Mouse (Mus musculus): ENCODE results near the gene 9530053A07Rik. TPM values are rescaled to one million over a fixed set of nuclear protein-coding genes. Genes with fewer than 3 reads are reported as not detected.

Gene 9530053A07Rik
- polyA plus RNA-seq, 1 experiment from 2014 or later, result 0.04 TPM

DNA sequence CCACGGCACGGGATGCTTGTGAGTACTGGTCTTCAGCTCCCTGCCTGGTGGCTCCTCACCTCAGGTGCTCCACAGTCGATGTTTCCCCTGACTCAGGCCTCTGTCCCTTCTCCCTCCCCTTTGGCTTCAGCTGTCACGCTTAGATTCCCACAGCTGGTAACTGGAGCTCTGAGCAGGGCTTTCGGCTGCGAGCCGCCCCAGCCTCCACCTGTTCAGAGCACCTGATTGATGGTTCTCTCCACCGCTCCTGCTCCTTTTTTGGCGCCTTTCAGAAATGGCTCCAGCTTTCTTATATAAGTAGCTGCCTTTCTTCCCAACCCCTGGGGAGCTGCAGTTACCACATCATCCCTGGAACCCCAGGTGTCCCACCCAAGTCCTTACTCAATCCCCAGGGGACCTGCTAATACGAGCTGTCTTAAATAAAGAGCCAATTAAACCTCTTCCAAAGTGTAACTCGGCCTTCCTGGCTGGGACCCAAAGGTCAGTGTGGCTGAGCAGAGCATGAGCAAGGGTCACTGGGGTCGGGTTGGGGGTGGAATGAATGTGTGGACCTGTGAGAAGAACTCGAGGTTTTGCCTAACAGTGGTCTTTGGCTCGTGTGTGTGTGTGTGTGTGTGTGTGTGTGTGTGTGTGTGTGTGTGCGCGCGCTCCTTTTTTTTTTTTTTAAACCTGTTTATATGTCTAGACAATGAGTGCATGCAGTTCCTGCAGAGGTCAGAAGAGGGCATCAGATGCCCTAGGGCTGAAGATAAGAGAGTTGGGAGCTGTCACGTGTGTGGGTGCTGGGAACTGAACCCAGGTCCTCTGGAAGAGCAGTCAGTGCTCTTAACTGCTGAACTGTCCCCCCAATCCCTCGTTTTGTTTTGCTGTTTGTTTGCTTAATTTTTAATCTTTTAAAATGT, 74.2 kb downstream of the 9530053A07Rik start:
- no peak overlapping the region for H3K4me3 ChIP-seq (replicated peaks; ENCODE audit: low read depth, low read length)
- 70% methylated on average over 19 of the region's 19 CpGs for WGBS
- H3K27ac ChIP-seq (replicated peaks; ENCODE audit: low read depth, low read length), result no peak overlapping the region
- H3K4me1 ChIP-seq (ENCODE audit: control insufficient read depth, insufficient read depth, low read length), result no peaks in the 10 kb centered on the region
- H3K36me3 ChIP-seq (ENCODE audit: control insufficient read depth, insufficient read depth, low read length), result peaks cover 2% of the 10 kb centered on the region
- ATAC-seq (ENCODE audit: low FRiP score, low TSS enrichment) (no peak), DNase-seq (no peak)
- no peaks in the 10 kb centered on the region for H3K9me3 ChIP-seq (ENCODE audit: control insufficient read depth, low read length)
- H3K9ac ChIP-seq (replicated peaks; ENCODE audit: low read length), result no peak overlapping the region
- no peak overlapping the region for H3K4me2 ChIP-seq (ENCODE audit: low read length)
- no peaks in the 10 kb centered on the region for H3K27me3 ChIP-seq (ENCODE audit: control insufficient read depth, insufficient read depth, low read length)

- no peak overlapping the region for H3K4me3 ChIP-seq (replicated peaks; ENCODE audit: low read depth, low read length)
- H3K27ac ChIP-seq (replicated peaks; ENCODE audit: low read depth, low read length), result no peak overlapping the region
- H3K4me2 ChIP-seq (ENCODE audit: low read length), result no peak overlapping the region
- ATAC-seq (ENCODE audit: low FRiP score, low TSS enrichment), result no peak
- H3K9me3 ChIP-seq (ENCODE audit: control insufficient read depth, low read length), result no peaks in the 10 kb centered on the region
- no peaks in the 10 kb centered on the region for H3K27me3 ChIP-seq (ENCODE audit: control insufficient read depth, insufficient read depth, low read length)
- H3K9ac ChIP-seq (replicated peaks; ENCODE audit: low read length), result no peak overlapping the region
- WGBS, result 80% methylated on average over 4 of the region's 4 CpGs
- H3K36me3 ChIP-seq (ENCODE audit: control insufficient read depth, insufficient read depth, low read length), result no peaks in the 10 kb centered on the region
- H3K4me1 ChIP-seq (ENCODE audit: control insufficient read depth, insufficient read depth, low read length), result no peaks in the 10 kb centered on the region
- no peak for DNase-seq
Observed at GRCm38 (mm10) chr7:28206044-28206600, 76.9 kb downstream of the 9530053A07Rik start.

- no peak overlapping the region for H3K27ac ChIP-seq (replicated peaks; ENCODE audit: low read depth, low read length)
- WGBS, result 52% methylated on average over 12 of the region's 12 CpGs
- H3K36me3 ChIP-seq (ENCODE audit: control insufficient read depth, insufficient read depth, low read length), result no peaks in the 10 kb centered on the region
- H3K4me3 ChIP-seq (replicated peaks; ENCODE audit: low read depth, low read length), result peak overlapping the region; percentile 26
- peak overlapping the region; percentile 40; the same call in 1 of the 2 replicates for H3K9ac ChIP-seq (replicated peaks; ENCODE audit: low read length)
- peak overlapping the region; percentile 58 for H3K4me2 ChIP-seq (ENCODE audit: low read length)
- H3K9me3 ChIP-seq (ENCODE audit: control insufficient read depth, low read length), result no peaks in the 10 kb centered on the region
- no peak for ATAC-seq (ENCODE audit: low FRiP score, low TSS enrichment)
- H3K4me1 ChIP-seq (ENCODE audit: control insufficient read depth, insufficient read depth, low read length), result no peaks in the 10 kb centered on the region
- H3K27me3 ChIP-seq (ENCODE audit: control insufficient read depth, insufficient read depth, low read length), result no peaks in the 10 kb centered on the region
- no peak for DNase-seq
Observed at GRCm38 (mm10) chr7:28208396-28208987, 79.2 kb downstream of the 9530053A07Rik start.

DNA sequence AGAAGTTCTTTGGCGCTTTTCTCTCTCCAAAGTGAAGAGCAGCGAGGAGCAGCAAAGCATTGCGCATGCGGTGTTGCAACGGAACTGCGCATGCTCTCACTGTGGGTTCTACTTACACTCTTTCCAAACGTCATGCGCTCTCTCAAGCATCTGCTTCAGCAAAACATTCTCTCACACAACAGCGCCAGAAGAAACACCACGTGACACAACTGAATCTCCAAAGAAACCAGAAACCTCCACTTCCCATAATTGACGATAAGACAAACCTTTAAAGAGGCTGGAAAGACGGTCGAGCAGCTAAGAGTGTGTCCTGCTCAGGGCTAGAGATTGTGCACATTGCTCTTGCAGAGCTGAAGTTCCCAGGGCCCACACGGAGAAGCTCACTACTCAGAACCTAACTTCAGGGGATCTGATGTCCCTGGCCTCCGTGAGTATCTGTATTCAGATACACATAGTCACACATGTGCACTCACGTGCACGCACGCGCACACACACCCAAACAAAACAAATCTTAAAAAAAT, 79.8 kb downstream of the 9530053A07Rik start:
- peak overlapping the region; percentile 26 for H3K4me3 ChIP-seq (replicated peaks; ENCODE audit: low read depth, low read length)
- 58% methylated on average over 19 of the region's 19 CpGs for WGBS
- no peaks in the 10 kb centered on the region for H3K27me3 ChIP-seq (ENCODE audit: control insufficient read depth, insufficient read depth, low read length)
- H3K27ac ChIP-seq (replicated peaks; ENCODE audit: low read depth, low read length), result no peak overlapping the region
- H3K4me1 ChIP-seq (ENCODE audit: control insufficient read depth, insufficient read depth, low read length), result no peaks in the 10 kb centered on the region
- no peaks in the 10 kb centered on the region for H3K9me3 ChIP-seq (ENCODE audit: control insufficient read depth, low read length)
- H3K4me2 ChIP-seq (ENCODE audit: low read length), result peak overlapping the region; percentile 58
- H3K36me3 ChIP-seq (ENCODE audit: control insufficient read depth, insufficient read depth, low read length), result no peaks in the 10 kb centered on the region
- no peak for ATAC-seq (ENCODE audit: low FRiP score, low TSS enrichment)
- peak overlapping the region; percentile 40; the same call in 1 of the 2 replicates for H3K9ac ChIP-seq (replicated peaks; ENCODE audit: low read length)
- peak; percentile 87 for DNase-seq

GRCm38 (mm10) chr7:28210731-28211130, 81.5 kb downstream of the 9530053A07Rik start:
- WGBS, result 48% methylated on average over 5 of the region's 5 CpGs
- ATAC-seq (ENCODE audit: low FRiP score, low TSS enrichment), result no peak
- H3K36me3 ChIP-seq (ENCODE audit: control insufficient read depth, insufficient read depth, low read length), result no peaks in the 10 kb centered on the region
- H3K27ac ChIP-seq (replicated peaks; ENCODE audit: low read depth, low read length), result no peak overlapping the region
- DNase-seq, result no peak
- no peaks in the 10 kb centered on the region for H3K9me3 ChIP-seq (ENCODE audit: control insufficient read depth, low read length)
- no peak overlapping the region for H3K4me3 ChIP-seq (replicated peaks; ENCODE audit: low read depth, low read length)
- H3K4me2 ChIP-seq (ENCODE audit: low read length), result no peak overlapping the region
- no peaks in the 10 kb centered on the region for H3K27me3 ChIP-seq (ENCODE audit: control insufficient read depth, insufficient read depth, low read length)
- no peaks in the 10 kb centered on the region for H3K4me1 ChIP-seq (ENCODE audit: control insufficient read depth, insufficient read depth, low read length)
- no peak overlapping the region for H3K9ac ChIP-seq (replicated peaks; ENCODE audit: low read length)

GRCm38 (mm10) chr7:28214142-28214541, 84.9 kb downstream of the 9530053A07Rik start:
- H3K9ac ChIP-seq (replicated peaks; ENCODE audit: low read length), result no peak overlapping the region
- H3K36me3 ChIP-seq (ENCODE audit: control insufficient read depth, insufficient read depth, low read length), result no peaks in the 10 kb centered on the region
- no peaks in the 10 kb centered on the region for H3K9me3 ChIP-seq (ENCODE audit: control insufficient read depth, low read length)
- H3K4me2 ChIP-seq (ENCODE audit: low read length), result no peak overlapping the region
- H3K27me3 ChIP-seq (ENCODE audit: control insufficient read depth, insufficient read depth, low read length), result no peaks in the 10 kb centered on the region
- no peak overlapping the region for H3K4me3 ChIP-seq (replicated peaks; ENCODE audit: low read depth, low read length)
- 41% methylated on average over 10 of the region's 10 CpGs for WGBS
- H3K4me1 ChIP-seq (ENCODE audit: control insufficient read depth, insufficient read depth, low read length), result no peaks in the 10 kb centered on the region
- no peak for ATAC-seq (ENCODE audit: low FRiP score, low TSS enrichment)
- DNase-seq, result peak; percentile 34
- H3K27ac ChIP-seq (replicated peaks; ENCODE audit: low read depth, low read length), result no peak overlapping the region

Other genes starting within 250 kb of the 9530053A07Rik start
- gene Zfp974, start 200.0 kb upstream of the 9530053A07Rik start, polyA plus RNA-seq (2014; fragmentation: Nextera tagmentation; extraction: Ambion mirVana), result 12.6 and 17.8 TPM in 2 replicates
- gene Zfp780b, start 150.3 kb upstream of the 9530053A07Rik start, polyA plus RNA-seq (2014; fragmentation: Nextera tagmentation; extraction: Ambion mirVana), result 27.5 and 31.1 TPM in 2 replicates
- gene Zfp850, start 115.4 kb upstream of the 9530053A07Rik start, polyA plus RNA-seq (2014; fragmentation: Nextera tagmentation; extraction: Ambion mirVana), result 5.9 and 8.7 TPM in 2 replicates
- gene Psmc4, start 79.4 kb upstream of the 9530053A07Rik start, polyA plus RNA-seq (2014; fragmentation: Nextera tagmentation; extraction: Ambion mirVana), result 275 and 305 TPM in 2 replicates
- 0.08 and 0.25 TPM in 2 replicates for gene Fcgbp, start 58.2 kb upstream of the 9530053A07Rik start, polyA plus RNA-seq (2014; fragmentation: Nextera tagmentation; extraction: Ambion mirVana)
- gene Fbl, start 40.2 kb downstream of the 9530053A07Rik start, polyA plus RNA-seq (2014; fragmentation: Nextera tagmentation; extraction: Ambion mirVana), result 26.2 and 36.4 TPM in 2 replicates
- gene Dyrk1b, start 50.0 kb downstream of the 9530053A07Rik start, polyA plus RNA-seq (2014; fragmentation: Nextera tagmentation; extraction: Ambion mirVana), result 13.7 and 17.3 TPM in 2 replicates
- 6.8 and 14.7 TPM in 2 replicates for gene Eid2, start 138.4 kb downstream of the 9530053A07Rik start, polyA plus RNA-seq (2014; fragmentation: Nextera tagmentation; extraction: Ambion mirVana)
- 40.2 TPM in 2 replicates for gene Eid2b, start 148.3 kb downstream of the 9530053A07Rik start, polyA plus RNA-seq (2014; fragmentation: Nextera tagmentation; extraction: Ambion mirVana)
- 0.28 and 1.8 TPM in 2 replicates for gene Selenov, start 161.7 kb downstream of the 9530053A07Rik start, polyA plus RNA-seq (2014; fragmentation: Nextera tagmentation; extraction: Ambion mirVana)
- gene Dll3, start 172.8 kb downstream of the 9530053A07Rik start, polyA plus RNA-seq (2014; fragmentation: Nextera tagmentation; extraction: Ambion mirVana), result 24.1 and 32.2 TPM in 2 replicates
- gene Timm50, start 182.6 kb downstream of the 9530053A07Rik start, polyA plus RNA-seq (2014; fragmentation: Nextera tagmentation; extraction: Ambion mirVana), result 136 and 138 TPM in 2 replicates
- gene Supt5, start 209.3 kb downstream of the 9530053A07Rik start, polyA plus RNA-seq (2014; fragmentation: Nextera tagmentation; extraction: Ambion mirVana), result 62.6 and 80.6 TPM in 2 replicates
- gene Rps16, start 221.2 kb downstream of the 9530053A07Rik start, polyA plus RNA-seq (2014; fragmentation: Nextera tagmentation; extraction: Ambion mirVana), result 580 and 617 TPM in 2 replicates
- 17.7 and 22.9 TPM in 2 replicates for gene Plekhg2, start 243.1 kb downstream of the 9530053A07Rik start, polyA plus RNA-seq (2014; fragmentation: Nextera tagmentation; extraction: Ambion mirVana)

All from midbrain, embryonic 14.5 days (tissue).